Mouse (Mus musculus): Measurements from ENCODE around the gene Ccnjl.
A peak's percentile ranks its signal among the peaks of the same experiment; 100 is the strongest.

Gene Ccnjl

DNA sequence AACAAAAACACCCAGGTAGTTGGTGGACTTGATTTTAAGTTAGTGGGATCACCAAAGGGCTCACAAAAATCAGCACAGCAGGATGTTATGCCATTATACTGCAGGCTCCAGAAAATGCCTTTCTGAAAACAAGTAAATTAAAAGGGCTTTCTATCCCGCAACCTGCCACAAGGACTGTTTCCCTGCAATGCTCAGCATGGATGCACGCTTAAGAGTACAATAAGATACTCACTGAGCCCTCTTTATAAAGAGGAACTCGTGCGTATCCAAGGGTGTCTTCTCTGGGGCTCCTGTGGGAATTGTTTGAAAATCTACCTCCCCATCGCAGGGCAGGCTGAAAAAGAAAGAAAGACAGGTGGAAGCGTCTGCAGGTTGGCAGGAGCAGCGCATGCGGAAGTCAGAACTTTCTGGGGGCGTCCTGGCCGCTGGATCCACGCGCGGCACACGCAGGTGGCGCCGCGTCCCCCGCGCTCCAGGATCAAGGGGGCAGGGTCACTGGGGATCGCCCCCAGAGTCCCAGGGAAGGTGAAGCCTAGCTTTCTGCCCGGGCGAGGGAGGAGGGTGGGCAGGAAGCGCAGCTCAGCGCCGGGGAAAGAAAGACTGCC lies 404 bp upstream of the Ccnjl start:
- peak; percentile 22 for DNase-seq

DNA sequence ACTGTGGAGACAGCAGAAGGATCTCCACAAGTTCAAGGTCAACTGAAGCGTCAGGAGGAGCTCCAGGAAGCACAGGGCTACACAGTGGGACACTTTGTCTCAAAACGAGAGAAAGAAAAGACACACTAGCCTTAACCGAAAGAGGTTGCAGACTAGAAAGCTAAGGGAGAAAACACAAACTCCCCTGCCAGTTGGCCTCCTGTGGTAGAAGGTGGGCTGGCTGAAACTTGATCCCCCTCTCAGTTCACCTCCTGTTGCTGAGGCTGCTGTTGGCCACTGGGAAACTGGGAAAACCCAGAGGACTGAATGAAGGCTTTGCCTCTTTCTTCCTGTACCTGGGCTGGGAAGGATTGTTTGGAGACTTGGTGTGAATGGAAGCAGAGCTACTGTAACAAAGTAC lies 1.5 kb downstream of the Ccnjl start:
- no peak for DNase-seq

DNA sequence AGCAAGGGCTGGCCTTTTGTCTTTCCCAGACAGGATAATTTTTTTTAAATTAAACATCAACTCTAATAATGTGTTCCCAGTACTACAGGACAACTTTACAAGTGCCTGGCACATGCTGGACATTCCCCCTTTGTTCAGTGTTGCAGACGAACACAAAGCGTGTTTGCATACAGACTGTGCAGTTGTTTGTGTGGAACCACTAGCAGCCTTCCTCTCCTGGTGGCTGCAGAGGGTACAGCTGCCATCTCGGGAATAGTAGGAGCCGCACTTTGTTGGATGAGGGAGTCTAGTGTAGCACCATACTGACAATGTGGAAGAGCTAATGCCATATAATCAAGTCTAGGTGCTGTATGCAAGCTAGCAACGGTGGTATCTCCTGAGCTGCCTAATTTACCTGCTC lies 3.0 kb downstream of the Ccnjl start:
- DNase-seq: peak; percentile 36

DNA sequence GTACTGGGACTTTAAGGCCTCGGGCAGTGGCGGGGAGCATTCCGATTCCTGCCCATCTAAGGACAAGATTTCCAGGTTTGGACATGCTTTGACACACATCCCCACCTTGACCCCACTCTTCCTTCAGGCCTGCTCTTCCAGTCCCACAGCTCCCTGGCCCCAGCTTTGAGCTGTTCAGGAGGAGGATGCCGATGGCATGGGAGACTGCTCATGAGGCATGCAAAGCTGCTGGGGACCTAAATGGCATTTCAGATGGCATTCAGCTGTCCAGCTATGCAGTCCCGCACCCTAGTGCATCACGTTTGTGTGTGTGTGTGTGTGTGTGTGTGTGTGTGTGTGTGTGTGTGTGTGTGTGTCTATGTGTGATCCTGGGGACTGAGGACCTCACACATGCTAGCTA lies 8.5 kb downstream of the Ccnjl start:
- DNase-seq: no peak

DNA sequence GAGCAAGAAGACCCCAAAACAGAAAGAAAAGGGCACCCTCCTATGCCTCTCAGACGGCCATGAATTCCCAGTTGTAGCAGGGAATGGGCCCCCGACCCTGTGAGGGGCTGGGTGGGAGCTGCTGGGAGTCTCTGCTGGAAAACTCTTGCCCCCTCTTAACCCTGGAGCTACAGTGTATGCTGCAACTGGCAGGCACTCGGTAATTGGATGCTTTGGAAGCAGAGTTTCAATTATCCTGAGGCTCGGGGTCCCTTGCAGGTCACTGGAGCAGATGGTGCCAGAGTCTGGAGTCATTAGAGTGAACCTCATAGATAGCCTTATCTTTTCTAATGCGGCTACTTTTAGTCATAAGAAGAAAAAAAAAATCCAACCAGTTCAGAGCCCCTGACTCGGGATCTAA lies 11.3 kb downstream of the Ccnjl start:
- DNase-seq: no peak

DNA sequence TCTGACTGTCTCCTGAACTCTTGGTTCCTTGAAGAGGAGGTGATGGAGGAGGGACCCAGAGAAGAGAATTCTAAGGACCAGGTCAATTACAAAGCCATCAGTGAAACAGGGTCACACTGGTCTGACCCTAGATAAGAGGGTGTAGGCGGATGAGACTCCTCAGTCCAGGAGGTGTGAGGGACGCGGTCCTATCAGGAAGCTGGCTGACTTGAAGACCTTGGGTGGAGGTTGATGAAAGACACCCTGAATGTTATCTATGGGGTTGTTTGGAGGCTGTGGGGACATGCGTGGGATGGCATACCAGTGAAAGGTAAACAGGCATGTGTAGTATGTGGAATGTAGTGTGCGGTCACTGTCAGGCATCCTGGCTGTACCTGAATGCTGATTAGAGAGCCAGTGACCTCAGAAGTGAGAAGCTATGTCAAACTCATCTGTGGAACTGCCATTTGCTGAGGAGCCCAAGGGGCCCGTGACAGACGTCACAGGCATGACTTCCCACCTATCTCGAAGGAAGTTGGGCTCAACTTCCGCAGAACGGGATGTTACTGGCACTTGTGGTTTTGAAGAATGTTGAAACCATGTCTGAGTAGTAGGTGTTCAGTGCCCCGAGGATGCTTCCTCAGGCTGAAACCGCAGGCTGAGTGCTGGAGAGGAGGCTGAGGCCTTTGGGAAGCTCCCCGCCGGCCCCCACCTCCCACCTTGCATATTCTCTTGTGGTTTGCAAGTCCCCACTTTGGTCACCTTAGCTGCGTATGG lies 15.3 kb downstream of the Ccnjl start:
- DNase-seq: no peak

DNA sequence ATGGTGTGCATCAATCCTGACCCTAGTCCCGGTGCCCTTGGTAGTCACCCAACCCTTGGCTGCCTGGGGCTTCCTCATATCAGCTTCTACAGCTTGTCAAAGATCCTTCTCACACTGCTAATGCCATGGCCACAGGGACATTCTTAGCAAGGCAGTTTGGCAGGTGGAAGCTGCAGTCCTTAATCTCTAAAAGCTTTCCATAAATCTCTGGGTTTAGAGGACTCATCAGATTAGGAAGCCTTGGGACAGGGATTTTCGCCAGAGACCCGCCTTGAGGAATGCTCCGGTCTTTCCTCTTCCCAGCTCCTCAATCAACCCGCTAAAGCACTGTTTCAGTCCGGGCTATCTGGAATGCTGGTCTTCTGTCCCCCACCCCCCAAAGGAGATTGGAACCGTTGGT lies 16.2 kb downstream of the Ccnjl start:
- DNase-seq: no peak

DNA sequence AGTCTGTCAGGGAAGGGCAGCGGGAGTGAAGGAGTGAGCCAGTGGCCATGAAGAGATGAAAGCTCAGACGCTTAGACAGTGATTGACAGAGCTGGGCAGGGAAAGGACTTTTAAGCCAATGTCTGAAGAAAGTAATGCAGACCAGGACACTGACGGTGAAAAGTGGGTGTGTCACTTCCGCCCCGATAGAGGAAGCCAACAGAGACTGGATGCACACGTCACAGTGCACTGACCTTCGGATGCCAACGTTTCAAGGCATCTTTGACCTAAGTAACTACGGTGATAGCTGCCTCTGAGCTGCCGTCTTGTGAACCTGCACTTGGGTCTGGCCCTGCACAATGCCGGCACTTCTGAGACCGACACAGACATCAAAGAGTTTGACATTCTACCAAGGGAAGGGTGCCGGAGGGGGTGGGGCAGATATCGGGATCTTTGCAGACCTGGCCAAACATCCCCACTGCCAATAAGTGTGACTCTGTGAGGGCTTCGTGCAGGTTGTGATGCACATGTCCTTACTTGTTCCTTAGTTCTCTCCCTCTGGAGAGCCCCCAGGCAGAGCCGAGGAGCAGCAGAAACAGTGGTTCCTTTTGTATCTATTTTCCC lies 17.4 kb downstream of the Ccnjl start:
- peak; percentile 19 for DNase-seq

DNA sequence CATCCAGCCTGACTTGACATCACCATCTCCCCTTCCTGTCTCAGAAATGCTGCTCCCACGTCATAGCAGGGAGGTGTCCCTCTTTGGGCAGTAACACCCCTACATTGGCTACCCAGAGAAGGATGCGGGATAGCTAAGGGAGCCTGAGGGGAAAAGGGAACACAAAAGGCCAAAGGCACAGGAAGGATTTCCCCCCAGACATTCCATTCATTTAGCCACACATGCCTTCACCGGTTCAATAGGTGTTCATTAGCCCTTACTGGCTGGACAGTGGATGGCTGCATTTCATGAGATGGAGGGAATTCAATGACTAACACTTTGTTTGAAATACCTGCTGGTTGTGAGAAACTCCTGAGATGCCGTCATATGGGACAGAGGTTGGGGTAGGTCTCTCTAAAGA lies 18.1 kb downstream of the Ccnjl start:
- DNase-seq: no peak

DNA sequence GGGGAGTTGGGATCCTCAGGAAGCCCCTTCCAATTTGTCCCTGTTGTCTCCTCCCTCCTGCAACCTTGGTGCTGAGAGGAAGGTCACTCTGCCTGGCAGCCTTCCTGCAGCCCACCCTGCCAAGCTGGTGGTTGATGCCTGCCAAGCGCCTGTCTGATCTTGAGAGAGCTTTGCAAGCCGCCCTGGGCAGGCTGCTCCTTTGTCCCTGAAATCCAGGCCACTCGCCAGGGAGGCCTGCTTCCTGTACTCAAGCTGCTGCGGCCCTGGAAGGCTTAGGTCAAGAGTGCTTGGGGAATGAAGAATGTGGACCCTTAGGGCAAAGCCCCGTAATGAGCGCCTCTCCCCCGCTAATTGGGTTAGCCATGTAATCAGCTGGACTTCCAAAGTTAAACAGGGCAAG lies 19.6 kb downstream of the Ccnjl start:
- DNase-seq: peak; percentile 86

DNA sequence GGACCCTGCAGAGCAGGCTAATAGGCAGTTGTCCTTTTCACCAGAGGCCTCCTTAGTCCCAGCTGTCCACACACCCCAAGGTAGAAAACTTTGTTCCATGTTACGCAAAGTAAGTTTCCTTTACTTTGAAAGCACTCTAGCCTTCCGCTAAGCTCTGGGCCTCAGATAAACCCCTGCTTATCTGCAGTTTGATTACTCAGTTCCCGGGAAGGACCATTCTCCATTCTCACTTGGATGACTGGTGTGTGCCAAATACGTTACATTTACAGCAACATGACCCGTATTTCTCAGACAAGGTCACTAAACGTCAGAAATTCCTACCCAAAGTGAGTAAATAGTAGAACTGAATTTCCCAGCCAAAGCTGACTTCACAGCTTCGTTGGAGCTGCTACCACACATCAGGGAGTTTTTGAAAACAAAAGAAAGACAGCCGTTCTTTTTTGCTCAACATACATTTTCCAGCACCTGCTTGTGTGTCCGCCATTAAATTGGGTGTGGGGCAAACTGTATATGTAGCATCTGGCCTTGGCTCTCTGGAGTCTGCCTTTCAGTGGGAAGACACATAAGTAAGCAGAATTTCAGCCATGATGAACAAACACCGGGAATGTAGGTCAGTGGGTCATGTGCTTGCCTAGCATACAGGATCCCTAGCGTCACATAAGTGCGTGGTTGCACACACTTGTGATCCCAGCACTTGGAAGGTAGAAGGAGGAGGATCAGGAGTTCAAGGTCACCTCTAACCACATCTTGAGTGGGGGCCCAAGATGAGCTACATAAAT lies 20.3 kb downstream of the Ccnjl start:
- peak; percentile 17 for DNase-seq

DNA sequence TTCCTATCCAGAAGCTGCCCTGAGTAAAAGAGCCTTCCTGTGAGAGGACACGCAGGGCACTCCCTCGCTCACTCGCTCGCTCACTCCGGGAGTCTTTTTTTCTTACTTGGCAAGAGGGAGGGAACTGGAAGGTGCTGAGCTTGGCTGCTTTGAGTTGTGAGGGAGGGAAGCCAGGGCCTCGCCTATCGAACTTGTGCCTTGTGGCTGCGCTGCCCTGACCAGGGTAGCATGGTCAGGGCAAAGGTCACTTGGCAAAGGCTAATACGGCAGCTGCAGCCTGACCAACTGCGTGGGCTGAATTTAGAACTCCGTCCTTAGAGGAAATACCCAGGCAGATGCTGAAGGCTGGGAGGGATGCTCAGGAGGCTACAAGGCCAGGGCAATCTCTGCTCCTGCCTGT lies 21.1 kb downstream of the Ccnjl start:
- DNase-seq: peak; percentile 72

DNA sequence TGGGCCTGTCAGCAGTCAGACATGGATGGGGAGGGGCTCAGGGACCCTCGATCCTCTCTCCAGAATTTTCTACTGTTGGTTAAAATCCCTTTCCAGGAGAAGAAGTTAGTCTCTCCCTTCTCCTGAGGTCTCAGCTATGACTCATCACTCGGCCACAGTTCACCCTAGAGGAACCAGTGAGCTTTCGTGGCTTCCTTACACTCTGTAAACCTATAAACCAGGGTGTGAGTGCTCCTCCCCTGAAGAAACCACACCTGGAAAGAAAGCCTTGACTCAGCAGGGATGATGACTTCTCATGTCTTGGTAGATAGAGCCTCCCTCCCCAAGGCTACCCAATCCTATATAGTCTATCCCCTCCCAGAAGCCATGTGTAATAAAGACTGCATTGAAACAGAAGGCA lies 23.2 kb downstream of the Ccnjl start:
- DNase-seq: no peak

DNA sequence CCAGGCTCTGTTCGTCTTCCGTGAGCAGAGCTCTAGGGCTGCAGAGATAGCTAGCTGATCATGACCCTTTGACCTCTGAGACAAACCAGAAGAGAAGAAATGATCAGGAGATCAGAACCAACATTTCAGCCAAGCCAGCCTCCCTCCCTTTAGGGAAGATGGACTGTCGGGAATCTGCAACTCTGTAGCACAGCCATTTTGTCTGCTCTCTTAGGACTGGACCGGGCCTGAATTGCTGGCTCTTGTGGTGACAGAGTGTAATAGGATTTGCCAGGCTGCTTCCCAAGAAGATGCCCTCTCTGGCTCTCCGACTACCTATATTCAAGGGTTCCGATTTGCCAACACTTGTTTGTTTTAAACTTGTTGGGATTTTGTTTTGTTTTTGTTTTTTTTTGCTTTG lies 24.1 kb downstream of the Ccnjl start:
- no peak for DNase-seq

DNA sequence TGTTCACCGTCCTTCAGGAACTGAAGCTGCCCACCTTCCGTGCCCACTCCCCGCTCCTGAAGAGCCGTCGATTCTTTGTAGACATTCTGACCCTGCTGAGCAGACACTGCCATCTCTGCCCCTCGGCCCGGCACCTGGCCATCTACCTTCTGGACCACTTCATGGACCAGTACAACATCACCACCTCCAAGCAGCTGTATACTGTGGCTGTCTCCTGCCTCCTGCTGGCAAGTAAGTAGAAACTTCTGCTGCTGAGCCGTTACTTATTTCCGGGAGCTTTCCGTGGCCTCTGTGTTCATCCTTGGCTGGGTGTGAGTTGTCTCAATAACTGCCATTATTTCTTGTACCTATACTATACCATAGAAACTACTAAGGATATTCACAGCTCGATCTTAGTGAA lies 28.0 kb downstream of the Ccnjl start:
- DNase-seq: peak; percentile 17

DNA sequence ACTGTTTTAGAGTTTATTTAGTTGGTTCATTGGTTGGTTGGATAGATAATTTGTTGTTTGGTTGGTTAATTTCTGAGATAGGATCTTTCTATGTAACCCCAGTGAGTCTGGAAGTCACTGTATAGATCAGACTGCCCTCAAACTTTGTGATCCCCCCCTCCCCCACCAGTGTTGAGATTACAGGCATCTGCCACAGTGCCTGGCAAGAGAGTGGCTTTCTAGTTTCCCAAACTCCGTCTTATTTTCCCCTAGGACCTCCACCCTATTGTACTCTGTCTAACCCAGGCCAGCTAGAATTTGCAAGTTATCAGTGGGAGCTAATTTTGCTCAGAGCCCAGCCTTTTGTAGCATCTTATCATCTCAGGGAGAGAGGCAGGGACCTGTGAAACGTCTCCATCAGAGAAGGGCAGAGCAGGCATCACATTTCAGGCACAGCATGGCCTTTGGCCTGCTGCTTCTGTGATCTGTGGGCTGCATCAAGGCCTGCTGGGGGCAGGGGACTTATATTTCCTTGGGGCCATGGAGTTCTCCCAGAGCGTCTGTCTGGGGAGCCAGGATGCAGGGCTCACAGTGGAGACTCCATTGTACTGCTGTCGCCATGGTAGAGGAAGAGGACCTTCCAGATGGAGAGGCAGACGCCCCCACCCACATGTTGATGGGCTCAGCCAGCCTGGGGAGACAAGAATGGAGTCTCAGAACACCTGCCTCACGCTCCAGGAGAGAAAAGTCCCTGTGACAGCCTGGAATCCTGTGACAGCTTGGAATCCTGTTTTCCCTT lies 31.1 kb downstream of the Ccnjl start:
- DNase-seq: no peak

DNA sequence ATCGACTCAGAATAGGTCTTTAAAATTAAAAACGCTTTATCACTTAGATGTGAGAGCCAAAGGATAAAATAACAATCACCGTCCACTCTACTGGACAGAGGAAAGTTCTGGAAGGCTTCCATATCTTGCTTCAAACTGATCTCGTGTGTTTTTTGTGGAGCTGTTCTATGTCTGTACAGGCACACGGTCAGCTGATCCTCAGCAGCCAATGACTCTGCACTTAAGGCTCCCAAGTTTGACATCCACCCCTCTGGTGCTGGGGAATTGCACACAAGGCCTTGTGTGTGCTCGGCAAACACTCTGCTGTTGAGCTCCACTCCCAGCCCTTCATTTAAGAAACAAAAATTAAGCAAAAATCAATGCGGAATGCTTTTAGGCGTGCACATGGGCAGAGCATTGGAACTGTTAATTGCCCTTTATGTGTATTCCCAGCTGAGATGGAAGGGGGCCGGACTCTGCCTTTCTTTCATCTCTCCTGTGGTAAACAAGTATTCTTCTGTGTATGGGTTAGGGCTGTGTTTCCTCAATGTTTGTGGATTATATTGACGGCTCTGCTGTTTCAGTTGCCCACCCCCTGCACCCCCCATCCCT lies 35.2 kb downstream of the Ccnjl start:
- no peak for DNase-seq

DNA sequence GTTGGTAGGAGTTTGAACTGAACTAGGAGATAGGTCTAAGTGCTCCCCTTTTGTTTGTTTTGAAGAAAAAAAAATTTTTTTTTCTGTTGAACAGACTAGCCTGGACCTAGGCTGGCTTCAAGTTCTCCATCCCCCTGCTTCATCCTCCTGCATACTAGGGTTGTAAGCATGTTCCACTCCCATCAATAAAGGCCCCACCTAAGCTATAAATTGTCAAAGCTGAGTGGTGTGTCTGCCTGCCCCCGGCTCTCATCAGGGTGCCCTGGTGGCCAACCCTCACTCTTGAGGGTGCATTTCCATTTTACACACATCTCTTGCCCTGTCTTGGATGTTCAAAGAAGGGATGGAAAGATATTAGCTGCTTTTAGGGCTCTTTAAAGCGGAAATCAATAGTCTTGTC lies 36.8 kb downstream of the Ccnjl start:
- DNase-seq: no peak

DNA sequence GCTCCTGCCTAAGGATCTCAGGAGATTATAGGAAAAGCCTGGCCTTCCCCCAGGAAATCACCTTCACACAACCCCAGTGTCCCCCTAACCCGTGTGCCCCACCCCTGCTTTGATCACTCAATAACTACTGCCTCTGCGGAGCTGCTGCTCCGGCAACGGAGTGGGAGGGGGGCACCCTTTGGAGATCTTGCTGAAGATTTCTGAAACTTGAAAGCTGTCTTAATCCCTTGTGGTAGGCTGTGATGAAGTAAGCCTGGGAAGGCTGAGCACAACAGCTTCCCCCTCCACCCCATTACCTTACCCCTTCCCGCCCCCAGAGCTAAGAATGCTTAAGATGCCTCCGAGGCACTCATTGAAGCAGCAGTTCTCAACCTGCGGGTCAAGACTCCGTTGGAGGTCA lies 37.3 kb downstream of the Ccnjl start:
- no peak for DNase-seq

DNA sequence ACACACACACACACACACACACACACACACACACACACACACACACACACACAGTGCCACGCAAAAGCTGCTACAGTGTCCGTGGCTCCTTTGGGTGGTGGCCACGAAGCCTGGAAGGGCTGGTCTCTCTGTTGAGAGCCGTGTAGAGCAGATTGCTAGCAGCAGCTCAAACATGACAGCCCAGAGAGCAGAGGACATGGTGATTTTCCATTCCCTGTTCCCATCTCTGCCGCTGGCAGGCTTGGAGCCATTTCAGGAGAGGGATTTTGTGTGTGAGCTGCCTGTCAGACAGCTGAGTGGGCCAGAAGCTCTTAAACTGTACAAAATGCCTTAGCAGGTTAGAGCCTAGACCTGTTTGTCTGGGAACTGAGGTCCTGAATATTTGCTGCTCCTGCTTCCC lies 38.1 kb downstream of the Ccnjl start:
- DNase-seq: peak; percentile 28

DNA sequence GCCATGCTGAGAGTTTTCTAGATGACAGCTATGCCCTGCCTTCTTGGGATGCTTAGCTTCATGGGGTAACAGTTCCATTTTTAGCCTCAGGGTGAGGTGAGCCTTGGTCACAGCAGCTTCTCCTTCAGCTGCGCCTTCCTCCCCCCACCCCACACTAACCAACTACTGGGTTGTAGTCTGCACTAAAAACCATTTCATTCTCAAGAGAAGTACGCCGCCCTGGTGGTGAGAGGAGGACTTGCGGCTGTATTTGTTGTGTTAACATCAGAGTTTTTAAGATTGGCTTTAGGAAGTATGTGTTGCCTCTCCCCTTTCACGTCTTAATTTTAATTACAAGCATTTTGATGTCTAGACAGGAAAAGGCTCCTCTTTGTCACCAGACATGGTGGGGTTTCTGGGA lies 39.7 kb downstream of the Ccnjl start:
- DNase-seq: peak; percentile 70

DNA sequence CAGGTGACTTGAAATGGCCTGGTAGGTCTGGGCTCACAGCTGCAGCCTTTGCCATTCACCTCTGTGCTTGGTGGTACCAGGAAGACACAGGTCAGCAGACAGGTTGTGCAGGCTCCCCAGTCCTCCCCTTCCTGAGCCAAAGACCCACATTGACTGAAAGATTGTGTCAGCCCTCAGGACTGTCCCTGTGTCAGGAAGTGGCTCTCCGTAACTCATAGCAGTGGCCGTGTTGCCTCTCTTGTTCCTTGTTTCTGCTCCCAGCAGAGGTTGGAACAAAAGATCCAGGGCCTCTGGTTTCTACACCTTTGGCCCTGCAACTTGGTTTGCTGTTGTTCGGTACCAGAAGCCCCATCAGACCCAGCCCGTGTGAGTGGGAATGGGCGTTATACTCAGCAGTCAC lies 40.6 kb downstream of the Ccnjl start:
- no peak for DNase-seq

DNA sequence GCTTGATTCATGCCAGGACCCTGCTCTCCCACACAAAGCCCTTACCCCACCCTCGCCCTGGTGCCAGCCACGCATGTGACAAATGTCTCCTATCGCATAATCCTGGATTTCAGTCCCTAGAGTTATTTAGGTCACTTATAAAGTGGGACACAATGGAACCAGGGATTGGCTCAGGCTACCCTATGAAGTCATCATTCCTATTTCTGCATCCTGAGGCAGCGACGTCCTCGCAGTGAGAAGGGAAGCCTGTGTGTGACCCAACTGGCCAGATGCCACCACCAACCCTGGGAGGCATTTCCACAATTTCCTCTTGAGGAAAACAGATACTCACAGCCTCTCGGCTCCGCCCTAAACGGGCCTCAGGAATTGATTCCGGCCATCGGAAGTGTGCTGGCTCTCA lies 41.0 kb downstream of the Ccnjl start:
- peak; percentile 96 for DNase-seq

Measured in lung, postnatal 10 days (tissue).